Mouse (Mus musculus): ENCODE results near the gene Bcl9l.

- no peak for TF ChIP-seq CTCF (IDR thresholded peaks at IDR 0.05; ENCODE audit: extremely low read depth, insufficient read length, insufficient replicate concordance, low read depth, low read length)
- no peak for TF ChIP-seq POLR2A (IDR thresholded peaks at IDR 0.05; ENCODE audit: low read depth, low read length)
Observed at GRCm38 (mm10) chr9:44510872-44511601, 28.4 kb downstream of the Bcl9l start.

All from small intestine, adult 2 months (tissue).